Mouse (Mus musculus) C2C12 (cell line): ENCODE measurements at regions not wholly inside any gene's neighbourhood (a gene's known extent, or its start where the extent isn't known, plus 50 kb on each side); places are given as distances from the start of the nearest gene placed in this dataset.
"Not testable (repeated sequence)": the region's sequence is repeated elsewhere in the genome, so short reads cannot be mapped to it uniquely, and the experiment has no call there.

Experiments used
- H3K27me3 ChIP-seq: one replicate; pipeline ENCODE4 v1.6.1; 2011; ENCODE audit not compliant: control insufficient read depth, insufficient read depth, insufficient read length
- H3K36me3 ChIP-seq: one replicate; pipeline ENCODE4 v1.6.1; 2011; ENCODE audit not compliant: control insufficient read depth, insufficient read depth
- H3K4me3 ChIP-seq: one replicate; pipeline ENCODE4 v1.5.1; 2011; ENCODE audit warnings: mild to moderate bottlenecking, control low read depth; ENCODE audit not compliant: poor library complexity, insufficient read depth, severe bottlenecking
- H3K79me2 ChIP-seq: one replicate; pipeline ENCODE4 v1.6.1; 2011; ENCODE audit not compliant: control insufficient read depth, insufficient read depth
- H3K79me3 ChIP-seq: one replicate; pipeline ENCODE4 v1.6.1; 2011; ENCODE audit warnings: low read depth, control low read depth
- H3ac ChIP-seq: one replicate; pipeline ENCODE3; 2011; ENCODE audit warnings: low read depth; ENCODE audit not compliant: control insufficient read depth, insufficient read length
- CEBPB ChIP-seq: IDR thresholded peaks from one replicate; pipeline ENCODE4 v1.6.1; 2011; ENCODE audit warnings: low read depth, mild to moderate bottlenecking, control low read depth, moderate library complexity
- CTCF ChIP-seq: IDR thresholded peaks from one replicate; pipeline ENCODE4 v1.5.1; 2011; ENCODE audit not compliant: control insufficient read depth, insufficient read depth, insufficient read length
- FOSL1 ChIP-seq: IDR thresholded peaks from one replicate; pipeline ENCODE4 v1.8.0; 2011; ENCODE audit warnings: mild to moderate bottlenecking, low read length; ENCODE audit not compliant: poor library complexity, insufficient read depth, severe bottlenecking
- MAX ChIP-seq: IDR thresholded peaks from one replicate; pipeline ENCODE4 v1.6.1; 2011; ENCODE audit warnings: mild to moderate bottlenecking, control low read depth
- MYOD1 ChIP-seq: IDR thresholded peaks from one replicate; pipeline ENCODE4 v1.6.1; 2011; ENCODE audit warnings: low read depth; ENCODE audit not compliant: control insufficient read depth, insufficient read length
- MYOG ChIP-seq: IDR thresholded peaks from one replicate; pipeline ENCODE4 v1.6.1; 2011; ENCODE audit not compliant: control insufficient read depth, insufficient read length; ENCODE audit errors: extremely low read depth
- USF1 ChIP-seq: IDR thresholded peaks from one replicate; pipeline ENCODE4 v1.6.1; 2011; ENCODE audit warnings: low read depth, mild to moderate bottlenecking, control low read depth, moderate library complexity

DNA sequence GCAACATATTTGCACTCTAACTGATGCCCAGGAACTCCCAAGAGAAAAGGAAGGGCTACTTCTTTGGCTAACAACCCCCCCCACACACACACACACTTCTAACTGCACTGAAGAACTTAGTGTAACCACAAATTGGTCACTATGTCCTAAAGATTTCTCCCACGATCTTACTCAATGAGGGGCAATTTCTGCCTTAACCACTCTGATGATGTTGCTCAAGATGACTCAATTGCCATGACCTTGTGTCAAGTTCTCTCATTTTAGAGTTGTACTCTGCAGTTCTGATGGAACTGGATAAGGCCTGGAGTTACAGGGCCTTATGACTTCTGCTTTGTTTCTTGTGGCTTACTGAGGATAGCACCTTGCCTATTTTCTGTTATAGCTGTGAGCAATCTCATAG lies 81.7 kb downstream of the Sem1 start:
- TF ChIP-seq FOSL1 (no peak), MYOG (no peak), CTCF (no peak), MAX (no peak), CEBPB (no peak), MYOD1 (no peak), USF1 (no peak)
- no peaks in the 10 kb centered on the region for H3K27me3 ChIP-seq

DNA sequence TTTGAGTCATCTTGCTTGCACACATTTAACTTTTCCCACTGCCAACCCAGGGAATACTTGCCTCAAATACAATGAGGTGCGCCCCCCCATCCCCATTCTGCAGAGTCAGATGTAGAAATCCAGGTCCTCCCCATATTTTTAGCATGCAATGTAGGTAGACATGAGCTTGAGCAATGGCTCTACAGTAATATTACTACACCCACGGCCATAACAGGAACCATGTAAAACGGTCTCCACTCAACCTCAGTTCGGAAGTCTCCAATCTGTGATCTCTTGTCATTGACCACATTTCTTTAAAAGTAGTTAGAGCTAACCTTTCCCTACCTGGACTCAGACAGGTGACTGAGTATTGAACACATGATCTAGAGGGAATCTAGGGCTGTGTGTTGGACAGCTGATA lies 82.1 kb downstream of the Sem1 start:
- Histone ChIP-seq H3K79me2 (no peaks in the 10 kb centered on the region), H3K79me3 (no peaks in the 10 kb centered on the region), H3ac (no peak overlapping the region), H3K36me3 (no peaks in the 10 kb centered on the region), H3K4me3 (no peak overlapping the region), H3K27me3 (no peaks in the 10 kb centered on the region)
- TF ChIP-seq CEBPB (no peak), USF1 (no peak), FOSL1 (no peak), MYOG (no peak), MYOD1 (no peak), MAX (no peak), CTCF (no peak)

More for the DNA sequence above, 81.7 kb downstream of the Sem1 start:
- Histone ChIP-seq H3ac (no peak overlapping the region), H3K79me2 (no peaks in the 10 kb centered on the region), H3K36me3 (no peaks in the 10 kb centered on the region), H3K79me3 (no peaks in the 10 kb centered on the region), H3K4me3 (no peak overlapping the region)

DNA sequence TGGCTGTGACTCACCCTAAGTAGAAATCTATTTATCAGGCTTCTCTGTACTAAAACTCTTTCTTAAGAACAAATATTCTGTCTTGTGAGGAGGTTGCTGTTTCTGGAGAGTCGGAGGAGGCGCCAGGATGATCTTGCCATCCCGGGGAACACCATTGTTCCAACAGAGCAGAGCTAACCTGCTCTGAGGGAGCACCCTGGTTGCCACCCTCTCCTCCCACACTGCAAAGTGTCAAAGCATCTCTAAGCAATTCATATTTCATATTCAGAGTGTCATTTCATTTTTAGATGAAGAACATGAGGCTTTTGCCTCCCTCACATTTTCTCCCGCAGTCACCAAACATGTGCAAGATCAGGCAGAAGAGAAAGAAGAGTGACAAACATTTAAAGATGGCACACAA lies 90.3 kb downstream of the Sem1 start:
- Histone ChIP-seq H3K27me3 (no peaks in the 10 kb centered on the region), H3K79me2 (no peaks in the 10 kb centered on the region), H3K79me3 (no peaks in the 10 kb centered on the region), H3K4me3 (no peak overlapping the region), H3ac (no peak overlapping the region), H3K36me3 (no peaks in the 10 kb centered on the region)
- TF ChIP-seq USF1 (no peak), CTCF (no peak), MAX (no peak), CEBPB (no peak), MYOG (no peak), FOSL1 (no peak), MYOD1 (no peak)

DNA sequence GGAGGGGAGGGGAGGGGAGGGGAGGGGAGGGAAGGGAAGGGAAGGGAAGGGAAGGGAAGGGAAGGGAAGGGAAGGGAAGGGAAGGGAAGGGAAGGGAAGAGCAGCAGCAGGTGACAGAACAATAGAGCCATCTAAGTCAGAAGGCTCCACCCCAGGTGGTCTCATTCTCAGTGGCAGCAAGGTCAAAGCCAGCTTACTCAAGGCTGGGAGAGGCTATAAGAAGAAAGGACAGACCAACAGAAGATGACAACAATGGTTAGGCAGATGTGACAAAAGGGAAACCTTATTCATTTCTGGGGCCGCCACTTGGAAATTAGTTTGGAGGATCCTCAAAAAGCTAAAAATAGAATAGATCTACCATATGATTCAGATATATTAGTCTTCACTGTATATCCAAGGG lies 96.9 kb downstream of the Sem1 start:
- H3K79me3 ChIP-seq, H3K36me3 ChIP-seq, H3K4me3 ChIP-seq, H3ac ChIP-seq, H3K79me2 ChIP-seq, H3K27me3 ChIP-seq: not testable (repeated sequence)

DNA sequence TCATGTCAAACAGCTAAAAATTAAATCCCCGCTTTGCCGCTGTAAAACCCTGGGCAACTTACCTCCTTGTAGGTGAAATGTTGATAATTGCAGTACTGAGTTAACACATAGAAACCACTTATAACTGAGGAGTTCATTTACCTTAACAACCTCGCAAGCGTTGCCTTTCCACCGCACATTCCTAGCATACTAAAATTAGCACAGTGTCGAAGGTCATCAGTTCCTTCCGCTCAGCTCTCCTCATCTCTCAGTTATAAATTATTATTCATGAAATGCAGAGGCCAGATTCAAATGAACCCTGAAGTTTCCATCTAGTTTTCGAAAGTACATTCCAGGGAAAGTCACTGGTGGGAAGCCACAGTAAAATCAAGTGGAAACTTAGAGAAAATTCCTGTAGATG lies 108.1 kb downstream of the Sem1 start:
- Histone ChIP-seq H3K79me3 (no peaks in the 10 kb centered on the region), H3K36me3 (no peaks in the 10 kb centered on the region), H3ac (no peak overlapping the region), H3K79me2 (no peaks in the 10 kb centered on the region), H3K4me3 (no peak overlapping the region), H3K27me3 (no peaks in the 10 kb centered on the region)
- TF ChIP-seq USF1 = no peak
- no peak for TF ChIP-seq MAX
- no peak for TF ChIP-seq CTCF
- no peak for TF ChIP-seq CEBPB
- TF ChIP-seq MYOD1 = no peak
- TF ChIP-seq FOSL1 = no peak
- no peak for TF ChIP-seq MYOG

DNA sequence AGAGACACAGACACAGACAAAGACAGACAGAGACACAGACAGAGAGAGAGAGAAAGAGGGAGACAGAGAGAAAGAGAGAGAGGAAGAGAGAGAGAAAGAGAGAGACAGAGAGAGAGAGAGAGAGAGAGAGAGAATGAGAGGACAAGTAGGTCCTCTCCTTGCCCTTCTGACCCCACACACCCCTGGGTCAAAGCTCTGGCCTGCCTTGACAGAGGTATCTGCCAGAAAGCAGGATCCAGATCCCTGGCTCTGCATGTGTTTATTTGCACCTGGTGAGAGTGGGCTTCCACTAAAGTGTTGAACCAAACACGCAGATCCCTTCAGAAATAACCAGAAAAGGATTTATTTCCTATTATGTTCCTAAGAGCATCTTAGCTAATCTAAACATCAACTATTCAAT lies 110.9 kb downstream of the Sem1 start:
- Histone ChIP-seq H3K27me3 (no peaks in the 10 kb centered on the region), H3K79me3 (no peaks in the 10 kb centered on the region), H3K4me3 (no peak overlapping the region), H3K79me2 (no peaks in the 10 kb centered on the region), H3K36me3 (no peaks in the 10 kb centered on the region), H3ac (no peak overlapping the region)
- no peak for TF ChIP-seq USF1
- no peak for TF ChIP-seq CEBPB
- no peak for TF ChIP-seq CTCF
- no peak for TF ChIP-seq MYOG
- TF ChIP-seq MAX = no peak
- no peak for TF ChIP-seq FOSL1
- TF ChIP-seq MYOD1 = no peak
